Mouse (Mus musculus): ENCODE measurements at regions not wholly inside any gene's neighbourhood (a gene's known extent, or its start where the extent isn't known, plus 50 kb on each side); places are given as distances from the start of the nearest gene placed in this dataset.

GRCm38 (mm10) chr1:168823184-168823583, 391.1 kb upstream of the Pbx1 start:
- TF ChIP-seq MAFK (IDR thresholded peaks at IDR 0.05; ENCODE audit: borderline replicate concordance, low read depth, low read length) (no peak), KAT2A (conservative IDR thresholded peaks at IDR 0.05; ENCODE audit: low read depth, low read length) (no peak), MYC (IDR thresholded peaks at IDR 0.05; ENCODE audit: low read depth, low read length) (no peak), TCF12 (IDR thresholded peaks at IDR 0.05; ENCODE audit: low read depth, low read length) (no peak), NRF1 (IDR thresholded peaks at IDR 0.05; ENCODE audit: insufficient read depth, low read depth, low read length, poor library complexity, severe bottlenecking) (no peak), ZNF384 (IDR thresholded peaks at IDR 0.05; ENCODE audit: low read depth, low read length) (no peak), POLR2A (IDR thresholded peaks at IDR 0.05; ENCODE audit: control insufficient read depth in 1 of 2, insufficient read depth in 1 of 2, low read depth in 1 of 2, low read length in 2 of 2, poor library complexity in 1 of 2) (no peak), GABPA (IDR thresholded peaks at IDR 0.05; ENCODE audit: low read depth, low read length) (no peak), MYB (IDR thresholded peaks at IDR 0.05; ENCODE audit: low read depth, low read length) (no peak), MXI1 (IDR thresholded peaks at IDR 0.05; ENCODE audit: low read depth, low read length) (no peak), MEF2A (IDR thresholded peaks at IDR 0.05; ENCODE audit: extremely low read depth, insufficient replicate concordance, low read depth, low read length, poor library complexity, severe bottlenecking) (no peak), GATA1 (IDR thresholded peaks at IDR 0.05; ENCODE audit: low read depth, low read length) (no peak), CHD2 (IDR thresholded peaks at IDR 0.05; ENCODE audit: low read length) (no peak), TBP (IDR thresholded peaks at IDR 0.05; ENCODE audit: low read depth, low read length) (no peak), JUND (IDR thresholded peaks at IDR 0.05; ENCODE audit: low read depth, low read length) (no peak), NELFE (IDR thresholded peaks at IDR 0.05; ENCODE audit: low read depth, low read length) (no peak), RAD21 (IDR thresholded peaks at IDR 0.05; ENCODE audit: low read depth, low read length) (no peak)
- H3K9me3 ChIP-seq (replicated peaks; ENCODE audit: insufficient read depth, low read length), result no peaks in the 10 kb centered on the region

GRCm38 (mm10) chr1:168818381-168818780, 386.3 kb upstream of the Pbx1 start:
- Histone ChIP-seq H3K4me3 (ENCODE audit: control insufficient read depth in 1 of 2, insufficient read depth in 1 of 2, low read depth in 2 of 2, low read length in 2 of 2) (no peak overlapping the region), H3K4me1 (ENCODE audit: control insufficient read depth in 1 of 2, insufficient read depth in 2 of 2, low read length in 2 of 2) (no peaks in the 10 kb centered on the region), H3K27me3 (ENCODE audit: control insufficient read depth in 1 of 2, insufficient read depth in 2 of 2, low read length in 2 of 2) (no peaks in the 10 kb centered on the region), H3K9ac (ENCODE audit: control insufficient read depth, low read depth, low read length, poor library complexity, severe bottlenecking) (no peak overlapping the region), H3K9me3 (replicated peaks; ENCODE audit: insufficient read depth, low read length) (no peaks in the 10 kb centered on the region), H3K36me3 (ENCODE audit: control insufficient read depth in 1 of 2, insufficient read depth in 2 of 2, low read length in 2 of 2) (no peaks in the 10 kb centered on the region), H3K79me2 (ENCODE audit: control insufficient read depth, insufficient read depth, low read length, poor library complexity) (no peaks in the 10 kb centered on the region), H3K27ac (ENCODE audit: control insufficient read depth, low read depth, low read length) (no peak overlapping the region)
- no peak for DNase-seq (ENCODE audit: low read depth, low spot score)
- TF ChIP-seq CTCF (IDR thresholded peaks at IDR 0.05 in 2 of 3, conservative IDR thresholded peaks at IDR 0.05 in 1 of 3; ENCODE audit: control insufficient read depth in 1 of 3, insufficient read depth in 1 of 3, low read depth in 2 of 3, low read length in 3 of 3, poor library complexity in 1 of 3, severe bottlenecking in 1 of 3) (no peak), MXI1 (IDR thresholded peaks at IDR 0.05; ENCODE audit: low read depth, low read length) (no peak), NRF1 (IDR thresholded peaks at IDR 0.05; ENCODE audit: insufficient read depth, low read depth, low read length, poor library complexity, severe bottlenecking) (no peak), ETS1 (IDR thresholded peaks at IDR 0.05; ENCODE audit: low read depth, low read length) (no peak)

More at GRCm38 (mm10) chr1:168823184-168823583, 391.1 kb upstream of the Pbx1 start:
- Histone ChIP-seq H3K36me3 (ENCODE audit: control insufficient read depth in 1 of 2, insufficient read depth in 2 of 2, low read length in 2 of 2) (no peaks in the 10 kb centered on the region), H3K4me3 (ENCODE audit: control insufficient read depth in 1 of 2, insufficient read depth in 1 of 2, low read depth in 2 of 2, low read length in 2 of 2) (no peak overlapping the region), H3K27ac (ENCODE audit: control insufficient read depth, low read depth, low read length) (no peak overlapping the region), H3K4me1 (ENCODE audit: control insufficient read depth in 1 of 2, insufficient read depth in 2 of 2, low read length in 2 of 2) (no peaks in the 10 kb centered on the region), H3K27me3 (ENCODE audit: control insufficient read depth in 1 of 2, insufficient read depth in 2 of 2, low read length in 2 of 2) (no peaks in the 10 kb centered on the region), H3K79me2 (ENCODE audit: control insufficient read depth, insufficient read depth, low read length, poor library complexity) (no peaks in the 10 kb centered on the region), H3K9ac (ENCODE audit: control insufficient read depth, low read depth, low read length, poor library complexity, severe bottlenecking) (no peak overlapping the region)
- DNase-seq (ENCODE audit: low read depth, low spot score), result no peak

All from MEL (cell line).